Mouse (Mus musculus) MEL (cell line): ENCODE measurements at regions not wholly inside any gene's neighbourhood (a gene's known extent, or its start where the extent isn't known, plus 50 kb on each side); places are given as distances from the start of the nearest gene placed in this dataset.

Experiments used
- DNase-seq: peaks from one replicate; pipeline ENCODE4 v3.0.0; 2011; ENCODE audit warnings: low read depth, low spot score
- H3K27ac ChIP-seq: 2 replicates; pipeline ENCODE4 v1.5.1; 2012; ENCODE audit warnings: low read depth, mild to moderate bottlenecking, control low read depth, low read length, moderate library complexity; ENCODE audit not compliant: control insufficient read depth
- H3K27me3 ChIP-seq, 2 experiments: fragments of 150-350 bp in 1 of 2; sonication (generic) in 1 of 2; 2 replicates each; pipeline ENCODE4 v1.6.1; 2012; ENCODE audit warnings: low read length in 2 of 2, mild to moderate bottlenecking in 2 of 2, improper control_type of control experiment in 1 of 2, moderate library complexity in 1 of 2; ENCODE audit not compliant: insufficient read depth in 2 of 2, control insufficient read depth in 1 of 2
- H3K36me3 ChIP-seq, 2 experiments: 2 replicates each; pipeline ENCODE4 v1.6.1; 2012 to 2014; ENCODE audit warnings: low read length in 2 of 2, improper control_type of control experiment in 1 of 2, inconsistent platforms in 1 of 2, mild to moderate bottlenecking in 1 of 2; ENCODE audit not compliant: insufficient read depth in 2 of 2, control insufficient read depth in 1 of 2
- H3K4me1 ChIP-seq, 2 experiments: fragments of 150-350 bp in 1 of 2; sonication (generic) in 1 of 2; 2 replicates each; pipeline ENCODE4 v1.6.1; 2012; ENCODE audit warnings: low read length in 2 of 2, improper control_type of control experiment in 1 of 2, mild to moderate bottlenecking in 1 of 2; ENCODE audit not compliant: insufficient read depth in 2 of 2, control insufficient read depth in 1 of 2
- H3K4me3 ChIP-seq, 2 experiments: fragments of 150-350 bp in 1 of 2; sonication (generic) in 1 of 2; 2 replicates each; pipeline ENCODE4 v1.5.1; 2012; ENCODE audit warnings: low read depth in 2 of 2, low read length in 2 of 2, mild to moderate bottlenecking in 2 of 2, moderate library complexity in 2 of 2, control low read depth in 1 of 2, improper control_type of control experiment in 1 of 2; ENCODE audit not compliant: control insufficient read depth in 1 of 2, insufficient read depth in 1 of 2
- H3K79me2 ChIP-seq: 2 replicates; pipeline ENCODE4 v1.6.1; 2012; ENCODE audit warnings: mild to moderate bottlenecking, low read length, moderate library complexity; ENCODE audit not compliant: control insufficient read depth, poor library complexity, insufficient read depth
- H3K9ac ChIP-seq: 2 replicates; pipeline ENCODE4 v1.6.1; 2012; ENCODE audit warnings: low read depth, mild to moderate bottlenecking, control low read depth, low read length, moderate library complexity; ENCODE audit not compliant: control insufficient read depth, poor library complexity, severe bottlenecking
- H3K9me3 ChIP-seq: fragments of 150-350 bp; sonication (generic); replicated peaks from 2 replicates; pipeline ENCODE4 v1.6.1; 2012; ENCODE audit warnings: mild to moderate bottlenecking, low read length, improper control_type of control experiment, moderate library complexity; ENCODE audit not compliant: insufficient read depth
- BHLHE40 ChIP-seq: IDR thresholded peaks from 2 replicates; pipeline ENCODE4 v1.6.1; 2012; ENCODE audit warnings: low read depth, mild to moderate bottlenecking, inconsistent platforms, low read length, improper control_type of control experiment, borderline replicate concordance
- CHD2 ChIP-seq: IDR thresholded peaks from 2 replicates; pipeline ENCODE4 v1.6.1; 2011; ENCODE audit warnings: low read length, improper control_type of control experiment
- E2F4 ChIP-seq: IDR thresholded peaks from 2 replicates; pipeline ENCODE4 v1.6.1; 2011; ENCODE audit warnings: low read depth, low read length, improper control_type of control experiment, borderline replicate concordance
- ELF1 ChIP-seq: IDR thresholded peaks from 2 replicates; pipeline ENCODE4 v1.6.1; 2014; ENCODE audit warnings: low read depth, mild to moderate bottlenecking, inconsistent platforms, low read length, improper control_type of control experiment, moderate library complexity
- EP300 ChIP-seq, 2 experiments: IDR thresholded peaks; 2 replicates each; pipeline ENCODE4 v1.6.1; 2011; ENCODE audit warnings: improper control_type of control experiment in 2 of 2, low read length in 2 of 2, low read depth in 1 of 2, mild to moderate bottlenecking in 1 of 2
- GABPA ChIP-seq: IDR thresholded peaks from 2 replicates; pipeline ENCODE4 v1.6.1; 2012; ENCODE audit warnings: low read depth, mild to moderate bottlenecking, inconsistent platforms, low read length, improper control_type of control experiment, moderate library complexity
- HCFC1 ChIP-seq: IDR thresholded peaks from 2 replicates; pipeline ENCODE4 v1.6.1; 2012; ENCODE audit warnings: low read depth, mild to moderate bottlenecking, inconsistent platforms, low read length, improper control_type of control experiment, moderate library complexity
- KAT2A ChIP-seq: conservative IDR thresholded peaks from 2 replicates; pipeline ENCODE4 v1.6.1; 2012; ENCODE audit warnings: low read depth, low read length, improper control_type of control experiment, inconsistent platforms
- MAFK ChIP-seq: IDR thresholded peaks from 2 replicates; pipeline ENCODE4 v1.6.1; 2011; ENCODE audit warnings: low read depth, mild to moderate bottlenecking, low read length, improper control_type of control experiment, borderline replicate concordance
- MAX ChIP-seq: IDR thresholded peaks from 2 replicates; pipeline ENCODE4 v1.6.1; 2011; ENCODE audit warnings: low read length, improper control_type of control experiment
- MAZ ChIP-seq: IDR thresholded peaks from 2 replicates; pipeline ENCODE4 v1.6.1; 2012; ENCODE audit warnings: low read depth, mild to moderate bottlenecking, inconsistent platforms, low read length, improper control_type of control experiment
- MEF2A ChIP-seq: IDR thresholded peaks from 2 replicates; pipeline ENCODE4 v1.6.1; 2014; ENCODE audit warnings: low read depth, mild to moderate bottlenecking, inconsistent platforms, low read length, improper control_type of control experiment; ENCODE audit not compliant: poor library complexity, insufficient replicate concordance, severe bottlenecking; ENCODE audit errors: extremely low read depth
- MYB ChIP-seq: IDR thresholded peaks from 2 replicates; pipeline ENCODE4 v1.6.1; 2011; ENCODE audit warnings: mild to moderate bottlenecking, low read depth, low read length, improper control_type of control experiment
- POLR2AphosphoS5 ChIP-seq: IDR thresholded peaks from 2 replicates; pipeline ENCODE4 v1.6.1; 2012; ENCODE audit warnings: low read depth, borderline replicate concordance, mild to moderate bottlenecking, inconsistent platforms, low read length, moderate library complexity, mixed read lengths
- RAD21 ChIP-seq: IDR thresholded peaks from 2 replicates; pipeline ENCODE4 v1.6.1; 2011; ENCODE audit warnings: mild to moderate bottlenecking, low read depth, low read length, improper control_type of control experiment
- RCOR1 ChIP-seq: IDR thresholded peaks from 2 replicates; pipeline ENCODE4 v1.6.1; 2012; ENCODE audit warnings: low read depth, mild to moderate bottlenecking, inconsistent platforms, low read length, improper control_type of control experiment
- SMC3 ChIP-seq: IDR thresholded peaks from 2 replicates; pipeline ENCODE4 v1.6.1; 2011; ENCODE audit warnings: low read depth, low read length, improper control_type of control experiment
- USF1 ChIP-seq: IDR thresholded peaks from 2 replicates; pipeline ENCODE4 v1.6.1; 2014; ENCODE audit warnings: low read depth, mild to moderate bottlenecking, inconsistent platforms, low read length, improper control_type of control experiment, moderate library complexity
- USF2 ChIP-seq, 2 experiments: IDR thresholded peaks; 2 replicates each; pipeline ENCODE4 v1.6.1; 2011 to 2012; ENCODE audit warnings: improper control_type of control experiment in 2 of 2, low read length in 2 of 2, borderline replicate concordance in 1 of 2, inconsistent platforms in 1 of 2, low read depth in 1 of 2, mild to moderate bottlenecking in 1 of 2; ENCODE audit not compliant: insufficient read depth in 1 of 2
- ZKSCAN1 ChIP-seq: IDR thresholded peaks from 2 replicates; pipeline ENCODE4 v1.6.1; 2012; ENCODE audit warnings: low read depth, mild to moderate bottlenecking, inconsistent platforms, low read length, improper control_type of control experiment, moderate library complexity
- ZNF384 ChIP-seq: IDR thresholded peaks from 2 replicates; pipeline ENCODE4 v1.6.1; 2012; ENCODE audit warnings: low read depth, mild to moderate bottlenecking, inconsistent platforms, low read length, improper control_type of control experiment

DNA sequence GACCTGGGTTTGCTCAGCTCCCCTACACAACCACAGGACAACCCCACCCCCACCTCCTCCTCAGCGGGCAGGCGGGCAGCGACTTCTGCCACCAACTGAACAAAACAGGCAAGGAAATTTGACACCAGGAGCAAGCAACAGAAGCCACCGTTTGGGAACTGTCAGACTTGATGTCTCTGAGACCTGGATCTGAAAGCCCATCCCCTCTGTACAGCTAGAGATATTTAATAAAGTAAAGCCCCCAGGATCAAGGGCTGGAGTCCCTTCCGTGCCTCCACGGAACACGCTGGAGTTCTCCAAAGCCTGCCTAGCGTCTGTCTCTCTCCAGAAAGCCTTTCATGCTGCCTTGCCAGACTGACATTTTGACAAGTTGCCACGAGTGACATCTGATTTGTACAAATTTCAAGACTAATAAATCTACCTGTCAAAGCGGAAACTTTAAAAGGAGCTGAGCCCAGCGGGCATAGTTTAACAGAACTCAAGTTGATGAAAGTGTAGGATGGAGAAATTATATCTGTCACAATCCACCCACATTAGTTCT is 168.9 kb upstream of the Zfp703 start:
- Histone ChIP-seq H3K27ac (no peak overlapping the region), H3K79me2 (no peaks in the 10 kb centered on the region), H3K36me3 (no peaks in the 10 kb centered on the region), H3K4me1 (no peaks in the 10 kb centered on the region), H3K9ac (no peak overlapping the region)
- no peak for DNase-seq
- no peak for TF ChIP-seq HCFC1
- TF ChIP-seq RAD21 = no peak
- TF ChIP-seq SMC3 = no peak
- no peak for TF ChIP-seq ZKSCAN1
- TF ChIP-seq BHLHE40 = no peak
- TF ChIP-seq KAT2A = no peak
- no peak for TF ChIP-seq E2F4
- TF ChIP-seq MYB = no peak
- no peak for TF ChIP-seq GABPA
- no peak for TF ChIP-seq CHD2
- no peak for TF ChIP-seq ZNF384
- TF ChIP-seq RCOR1 = no peak
- TF ChIP-seq USF1 = no peak
- TF ChIP-seq EP300 (IDR thresholded peaks at IDR 0.05; ENCODE audit: low read depth in 1 of 2, low read length in 2 of 2) = no peak
- no peak for TF ChIP-seq POLR2AphosphoS5
- TF ChIP-seq, all 39 proteins: peak for 0
- no peaks in the 10 kb centered on the region for H3K9me3 ChIP-seq
- no peaks in the 10 kb centered on the region; a peak in 1 of 4 replicates for H3K27me3 ChIP-seq
- no peak overlapping the region for H3K4me3 ChIP-seq

DNA sequence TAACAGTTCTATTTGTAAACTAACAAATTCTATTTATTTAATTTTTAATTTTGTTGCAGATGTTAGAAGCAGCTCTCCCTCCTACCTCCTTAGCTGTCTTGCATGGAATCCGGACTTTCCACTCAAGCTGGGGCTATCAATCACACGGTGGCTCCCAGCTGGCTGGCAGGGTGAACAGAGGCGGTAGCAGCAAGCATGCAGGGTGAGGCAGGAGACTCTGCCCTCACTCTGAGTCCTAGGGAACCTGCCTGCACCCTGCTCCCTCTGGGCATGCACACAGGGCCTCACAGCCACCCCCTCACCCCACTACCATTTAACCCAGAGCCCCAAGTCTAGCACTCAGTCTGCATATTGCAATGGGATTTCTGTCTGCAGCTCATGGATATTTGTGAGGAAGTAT is 168.4 kb upstream of the Zfp703 start:
- TF ChIP-seq MYB (no peak), SMC3 (no peak), USF1 (no peak), MAFK (no peak), GABPA (no peak), BHLHE40 (no peak), MEF2A (no peak), POLR2AphosphoS5 (no peak), USF2 (IDR thresholded peaks at IDR 0.05; ENCODE audit: borderline replicate concordance in 1 of 2, insufficient read depth in 1 of 2, low read depth in 1 of 2, low read length in 2 of 2) (no peak), ELF1 (no peak), MAZ (no peak), MAX (no peak), ZKSCAN1 (no peak)
- TF ChIP-seq, all 39 proteins: peak for 0
- Histone ChIP-seq H3K27ac (no peak overlapping the region), H3K79me2 (no peaks in the 10 kb centered on the region), H3K4me3 (no peak overlapping the region), H3K27me3 (no peaks in the 10 kb centered on the region; a peak in 1 of 4 replicates), H3K4me1 (no peaks in the 10 kb centered on the region), H3K9me3 (no peaks in the 10 kb centered on the region), H3K9ac (no peak overlapping the region), H3K36me3 (no peaks in the 10 kb centered on the region)
- no peak for DNase-seq
